Mouse (Mus musculus) neural tube, postnatal 0 days (tissue): ENCODE measurements around the gene Cdk5rap2. TPM values are rescaled to one million over a fixed set of nuclear protein-coding genes. Genes with fewer than 3 reads are reported as not detected.

Experiments used
- polyA plus RNA-seq: library from polyadenylated mRNA; unstranded; fragments of >200 nt; fragmentation: Nextera tagmentation; extraction: Ambion mirVana; gene quantifications from 2 replicates; pipeline ENCODE4 v1.2.1, GENCODE M21; 2015

The Cdk5rap2 gene
- 8.5 and 9.0 TPM in 2 replicates for polyA plus RNA-seq

GRCm38 (mm10) chr4:70409994-70410721 lies at the start of gene Cdk5rap2:
Gene Cdk5rap2, minus strand, starts transcription at chr4:70410443.

Other genes starting within 250 kb of the Cdk5rap2 start
- gene Megf9, start 124.6 kb upstream of the Cdk5rap2 start, polyA plus RNA-seq, result 27.8 and 30.1 TPM in 2 replicates